Mouse (Mus musculus) midbrain, embryonic 10.5 days (tissue): ENCODE results near the gene Cwh43. TPM values are rescaled to one million over a fixed set of nuclear protein-coding genes. Genes with fewer than 3 reads are reported as not detected.

ENCODE experiments used
- DNase-seq: peaks from one replicate; pipeline ENCODE4 v3.0.0-alpha.2; 2017; ENCODE audit warnings: low spot score
- H3K27ac ChIP-seq: fragments of 300-500 bp; sonication (generic); replicated peaks from 2 replicates; pipeline ENCODE4 v1.5.1; 2016; ENCODE audit warnings: mild to moderate bottlenecking
- H3K27me3 ChIP-seq: fragments of 300-500 bp; sonication (generic); 2 replicates; pipeline ENCODE4 v1.6.1; 2016; ENCODE audit warnings: low read depth, mild to moderate bottlenecking; ENCODE audit not compliant: poor library complexity, severe bottlenecking
- H3K36me3 ChIP-seq: fragments of 300-500 bp; sonication (generic); 2 replicates; pipeline ENCODE4 v1.6.1; 2016; ENCODE audit warnings: mild to moderate bottlenecking, moderate library complexity
- H3K4me1 ChIP-seq: fragments of 300-500 bp; sonication (generic); 2 replicates; pipeline ENCODE4 v1.6.1; 2016
- H3K4me3 ChIP-seq: fragments of 300-500 bp; sonication (generic); 2 replicates; pipeline ENCODE4 v1.5.1; 2016; ENCODE audit warnings: mild to moderate bottlenecking, moderate library complexity
- H3K9me3 ChIP-seq: fragments of 300-500 bp; sonication (generic); replicated peaks from 2 replicates; pipeline ENCODE4 v1.6.1; 2016; ENCODE audit warnings: mild to moderate bottlenecking
- WGBS: fragments of 180-500 bp; shearing (Covaris S2); methylation state at CpG from one replicate; pipeline ENCODE4 v1.1.7; 2016; 5-methylcytosine and 5-hydroxymethylcytosine counted together
- polyA plus RNA-seq: library from polyadenylated mRNA; unstranded; fragments of >200 nt; fragmentation: Nextera tagmentation; extraction: Ambion mirVana; gene quantifications from 2 replicates; pipeline ENCODE4 v1.2.1, GENCODE M21; 2016

Gene Cwh43
- polyA plus RNA-seq, 1 experiment from 2014 or later, result not detected

- Histone ChIP-seq H3K9me3 (no peaks in the 10 kb centered on the region), H3K27ac (peak overlapping the region; percentile 93), H3K27me3 (no peaks in the 10 kb centered on the region), H3K4me3 (peak overlapping the region; percentile 99), H3K36me3 (no peaks in the 10 kb centered on the region), H3K4me1 (peaks cover 29% of the 10 kb centered on the region)
- no peak for DNase-seq
- under 1% methylated on average over 70 of the region's 70 CpGs for WGBS
Observed at GRCm38 (mm10) chr5:73491074-73491836, 85.4 kb downstream of the Cwh43 start.

GRCm38 (mm10) chr5:73491837-73492720 is 86.2 kb downstream of the Cwh43 start:
- peak overlapping the region; percentile 93 for H3K27ac ChIP-seq

GRCm38 (mm10) chr5:73497401-73497800 is 91.5 kb downstream of the Cwh43 start:
- DNase-seq, result no peak
- H3K4me3 ChIP-seq, result no peak overlapping the region
- 89% methylated on average over 3 of the region's 3 CpGs for WGBS

More at GRCm38 (mm10) chr5:73491837-73492720, 86.2 kb downstream of the Cwh43 start:
- no peaks in the 10 kb centered on the region for H3K27me3 ChIP-seq
- under 1% methylated on average over 59 of the region's 59 CpGs for WGBS
- no peaks in the 10 kb centered on the region for H3K9me3 ChIP-seq
- H3K4me3 ChIP-seq, result peak overlapping the region; percentile 99
- DNase-seq, result peak; percentile 91
- H3K36me3 ChIP-seq, result no peaks in the 10 kb centered on the region
- peaks cover 26% of the 10 kb centered on the region for H3K4me1 ChIP-seq

GRCm38 (mm10) chr5:73498559-73498958 is 92.7 kb downstream of the Cwh43 start:
- Histone ChIP-seq H3K27ac (no peak overlapping the region), H3K4me3 (no peak overlapping the region), H3K4me1 (peaks cover 9% of the 10 kb centered on the region), H3K27me3 (no peaks in the 10 kb centered on the region), H3K36me3 (peaks cover 10% of the 10 kb centered on the region; the same call in 1 of the 2 replicates), H3K9me3 (no peaks in the 10 kb centered on the region)
- 90% methylated on average over 8 of the region's 8 CpGs for WGBS
- DNase-seq, result no peak

More at GRCm38 (mm10) chr5:73497401-73497800, 91.5 kb downstream of the Cwh43 start:
- H3K9me3 ChIP-seq, result no peaks in the 10 kb centered on the region
- H3K27me3 ChIP-seq, result no peaks in the 10 kb centered on the region
- H3K36me3 ChIP-seq, result peaks cover 4% of the 10 kb centered on the region; the same call in 1 of the 2 replicates
- H3K27ac ChIP-seq, result no peak overlapping the region
- peaks cover 15% of the 10 kb centered on the region for H3K4me1 ChIP-seq

GRCm38 (mm10) chr5:73500867-73501440 is 95.1 kb downstream of the Cwh43 start:
- Histone ChIP-seq H3K4me3 (no peak overlapping the region), H3K27me3 (no peaks in the 10 kb centered on the region), H3K27ac (no peak overlapping the region), H3K4me1 (peaks cover 5% of the 10 kb centered on the region), H3K9me3 (no peaks in the 10 kb centered on the region), H3K36me3 (peaks cover 16% of the 10 kb centered on the region; the same call in 1 of the 2 replicates)
- WGBS, result 89% methylated on average over 7 of the region's 7 CpGs
- DNase-seq, result no peak

- Histone ChIP-seq H3K9me3 (no peaks in the 10 kb centered on the region), H3K4me1 (peaks cover 5% of the 10 kb centered on the region), H3K27me3 (no peaks in the 10 kb centered on the region), H3K36me3 (peaks cover 16% of the 10 kb centered on the region; the same call in 1 of the 2 replicates), H3K4me3 (no peak overlapping the region), H3K27ac (no peak overlapping the region)
- 89% methylated on average over 9 of the region's 9 CpGs for WGBS
- no peak for DNase-seq
Observed at GRCm38 (mm10) chr5:73502422-73502821, 96.5 kb downstream of the Cwh43 start.

Other genes starting within 250 kb of the Cwh43 start
- gene Fryl, start 149.5 kb upstream of the Cwh43 start, polyA plus RNA-seq, result 23.7 and 30.8 TPM in 2 replicates
- gene Ociad1, start 113.3 kb upstream of the Cwh43 start, polyA plus RNA-seq, result 164 TPM in 2 replicates
- 10.2 and 14.6 TPM in 2 replicates for gene Ociad2, start 65.0 kb upstream of the Cwh43 start, polyA plus RNA-seq
- 46.0 and 54.9 TPM in 2 replicates for gene Dcun1d4, start 74.9 kb downstream of the Cwh43 start, polyA plus RNA-seq
- 0.06 and 0.07 TPM in 2 replicates for gene Lrrc66, start 226.5 kb downstream of the Cwh43 start, polyA plus RNA-seq
- 21.3 and 21.8 TPM in 2 replicates for gene Sgcb, start 241.7 kb downstream of the Cwh43 start, polyA plus RNA-seq
- not detected in 2 replicates for gene Spata18, start 245.3 kb downstream of the Cwh43 start, polyA plus RNA-seq